Mouse (Mus musculus) intestine, postnatal 0 days (tissue): ENCODE measurements around the gene Tdrd5. TPM values are rescaled to one million over a fixed set of nuclear protein-coding genes. Genes with fewer than 3 reads are reported as not detected.

Source experiments
- ATAC-seq: fragments of 200-750 bp; cut with Nextera tagmentation; 2 replicates; pipeline ENCODE4 v1.8.0; 2017; ENCODE audit warnings: mild to moderate bottlenecking, moderate TSS enrichment, moderate library complexity
- H3K27ac ChIP-seq: fragments of 300-500 bp; sonication (generic); 2 replicates; pipeline ENCODE4 v1.5.1; 2014; ENCODE audit warnings: mild to moderate bottlenecking, low read depth, low read length, moderate library complexity
- H3K27me3 ChIP-seq: fragments of 300-500 bp; sonication (generic); replicated peaks from 2 replicates; pipeline ENCODE4 v1.6.1; 2014; ENCODE audit warnings: low read length, mixed read lengths; ENCODE audit not compliant: control insufficient read depth, insufficient read depth
- H3K36me3 ChIP-seq: fragments of 300-500 bp; sonication (generic); 2 replicates; pipeline ENCODE4 v1.6.1; 2014; ENCODE audit warnings: mild to moderate bottlenecking, moderate library complexity; ENCODE audit not compliant: control insufficient read depth, insufficient read depth
- H3K4me1 ChIP-seq: fragments of 300-500 bp; sonication (generic); replicated peaks from 2 replicates; pipeline ENCODE4 v1.6.1; 2014; ENCODE audit warnings: antibody characterized with exemption, low read length, mixed read lengths; ENCODE audit not compliant: control insufficient read depth, insufficient read depth
- H3K4me2 ChIP-seq: fragments of 300-500 bp; sonication (generic); replicated peaks from 2 replicates; pipeline ENCODE4 v1.6.1; 2014; ENCODE audit warnings: low read depth, mild to moderate bottlenecking, moderate library complexity
- H3K4me3 ChIP-seq: fragments of 300-500 bp; sonication (generic); 2 replicates; pipeline ENCODE4 v1.5.1; 2014; ENCODE audit warnings: low read depth, low read length
- H3K9ac ChIP-seq: fragments of 300-500 bp; sonication (generic); 2 replicates; pipeline ENCODE4 v1.6.1; 2014; ENCODE audit warnings: mild to moderate bottlenecking, low read depth, low read length
- H3K9me3 ChIP-seq: fragments of 300-500 bp; sonication (generic); 2 replicates; pipeline ENCODE4 v1.6.1; 2016; ENCODE audit warnings: mixed run types; ENCODE audit not compliant: control insufficient read depth
- CTCF ChIP-seq: sonication (generic); IDR thresholded peaks from 2 replicates; pipeline ENCODE4 v1.5.1; 2016; ENCODE audit warnings: low read depth, mild to moderate bottlenecking, control low read depth, antibody characterized with exemption, moderate library complexity
- WGBS: fragments of 180-500 bp; shearing (Covaris S2); extraction: QIAGEN DNeasy Blood & Tissue Kit; methylation state at CpG from one replicate; pipeline ENCODE4 v1.1.7; 2014; 5-methylcytosine and 5-hydroxymethylcytosine counted together
- polyA plus RNA-seq: library from polyadenylated mRNA; unstranded; fragments of >200 nt; fragmentation: Nextera tagmentation; extraction: Ambion mirVana; gene quantifications from 2 replicates; pipeline ENCODE4 v1.2.1, GENCODE M21; 2015

Tdrd5 gene
- polyA plus RNA-seq, 1 experiment from 2014 or later: 0.64 TPM

DNA sequence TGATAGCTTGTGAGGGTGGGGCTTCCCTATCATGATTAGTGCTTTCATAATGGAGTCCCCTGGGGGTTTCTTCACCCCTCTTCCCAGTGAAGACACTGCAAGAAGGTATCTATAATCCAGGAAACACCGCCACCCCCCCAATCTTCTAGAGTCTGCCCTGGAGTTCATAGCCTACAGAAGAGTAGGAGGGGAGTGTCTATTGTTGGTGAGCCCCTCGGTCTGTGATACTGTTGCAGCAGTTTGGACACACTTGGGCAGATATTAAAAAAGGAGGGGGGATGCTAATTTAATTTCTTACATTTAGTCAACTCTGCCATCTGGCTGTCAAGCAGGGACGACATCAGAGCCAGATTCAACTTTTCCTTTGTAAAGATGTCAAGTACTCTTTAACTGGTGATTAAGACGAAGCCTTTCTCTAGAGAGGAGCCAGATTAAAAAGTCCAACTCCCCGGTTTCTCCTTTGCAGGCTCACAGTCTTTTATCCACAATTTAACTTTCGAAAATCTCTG is 91.6 kb downstream of the Tdrd5 start:
- no peaks in the 10 kb centered on the region for H3K36me3 ChIP-seq
- no peaks in the 10 kb centered on the region for H3K9me3 ChIP-seq
- H3K4me2 ChIP-seq: no peak overlapping the region
- no peak for ATAC-seq
- no peak overlapping the region for H3K27ac ChIP-seq
- TF ChIP-seq CTCF: no peak
- WGBS: 68% methylated on average over 6 of the region's 6 CpGs
- no peak overlapping the region for H3K9ac ChIP-seq
- no peaks in the 10 kb centered on the region for H3K4me1 ChIP-seq
- no peaks in the 10 kb centered on the region for H3K27me3 ChIP-seq
- H3K4me3 ChIP-seq: no peak overlapping the region

Other genes starting within 250 kb of the Tdrd5 start
- gene Fam163a, start 98.6 kb downstream of the Tdrd5 start, polyA plus RNA-seq: 1.6 and 1.8 TPM in 2 replicates
- gene Nphs2, start 7.1 kb upstream of the Tdrd5 start, polyA plus RNA-seq: 0.04 and 0.22 TPM in 2 replicates
- 395 and 412 TPM in 2 replicates for gene Gm2000, start 62.4 kb upstream of the Tdrd5 start, polyA plus RNA-seq
- gene Axdnd1, start 117.5 kb upstream of the Tdrd5 start, polyA plus RNA-seq: not detected in 2 replicates
- gene Soat1, start 170.7 kb upstream of the Tdrd5 start, polyA plus RNA-seq: 51.2 and 62.5 TPM in 2 replicates
- gene Gm10031, start 220.3 kb upstream of the Tdrd5 start, polyA plus RNA-seq: 0.35 and 0.52 TPM in 2 replicates